Mouse (Mus musculus) neural tube, embryonic 15.5 days (tissue): ENCODE measurements around the gene Atraid. TPM values are rescaled to one million over a fixed set of nuclear protein-coding genes. Genes with fewer than 3 reads are reported as not detected.

Experiments
- polyA plus RNA-seq: library from polyadenylated mRNA; unstranded; fragments of >200 nt; fragmentation: Nextera tagmentation; extraction: Ambion mirVana; gene quantifications from 2 replicates; pipeline ENCODE4 v1.2.1, GENCODE M21; 2015

Gene Atraid
- polyA plus RNA-seq, 1 experiment from 2014 or later, result 179 TPM

Other genes with a start within 250 kb of the Atraid start
- 135 and 164 TPM in 2 replicates for gene Mapre3, start 233.7 kb upstream of the Atraid start, polyA plus RNA-seq
- 69.9 and 71.2 TPM in 2 replicates for gene Tmem214, start 180.3 kb upstream of the Atraid start, polyA plus RNA-seq
- 18.9 and 21.1 TPM in 2 replicates for gene Agbl5, start 159.6 kb upstream of the Atraid start, polyA plus RNA-seq
- gene Ost4, start 140.5 kb upstream of the Atraid start, polyA plus RNA-seq, result 244 and 282 TPM in 2 replicates
- gene Emilin1, start 134.9 kb upstream of the Atraid start, polyA plus RNA-seq, result 24.5 and 52.1 TPM in 2 replicates
- 12.7 and 17.0 TPM in 2 replicates for gene Khk, start 126.9 kb upstream of the Atraid start, polyA plus RNA-seq
- gene Cgref1, start 102.7 kb upstream of the Atraid start, polyA plus RNA-seq, result 68.9 and 80.2 TPM in 2 replicates
- 124 and 125 TPM in 2 replicates for gene Preb, start 88.0 kb upstream of the Atraid start, polyA plus RNA-seq
- 0.13 TPM in 1 of 2 replicates, not detected in the other for gene Tcf23, start 79.7 kb upstream of the Atraid start, polyA plus RNA-seq
- gene Slc5a6, start 612 bp downstream of the Atraid start, polyA plus RNA-seq, result 16.7 and 17.8 TPM in 2 replicates
- gene Cad, start 6.5 kb downstream of the Atraid start, polyA plus RNA-seq, result 11.6 and 13.5 TPM in 2 replicates
- not detected in 2 replicates for gene Dnajc5g, start 58.0 kb downstream of the Atraid start, polyA plus RNA-seq
- gene Slc30a3, start 59.9 kb downstream of the Atraid start, polyA plus RNA-seq, result 44.9 and 55.5 TPM in 2 replicates
- gene Trim54, start 68.4 kb downstream of the Atraid start, polyA plus RNA-seq, result 0.33 and 1.5 TPM in 2 replicates
- gene Ucn, start 90.5 kb downstream of the Atraid start, polyA plus RNA-seq, result 0.41 TPM in 1 of 2 replicates, not detected in the other
- 57.4 and 58.0 TPM in 2 replicates for gene Mpv17, start 105.9 kb downstream of the Atraid start, polyA plus RNA-seq
- gene Gm29609, start 131.6 kb downstream of the Atraid start, polyA plus RNA-seq, result 1.5 and 1.9 TPM in 2 replicates
- gene Gtf3c2, start 131.8 kb downstream of the Atraid start, polyA plus RNA-seq, result 54.0 and 61.9 TPM in 2 replicates
- 111 and 120 TPM in 2 replicates for gene Snx17, start 144.9 kb downstream of the Atraid start, polyA plus RNA-seq
- gene Eif2b4, start 145.1 kb downstream of the Atraid start, polyA plus RNA-seq, result 86.8 and 90.4 TPM in 2 replicates
- gene Zfp513, start 154.0 kb downstream of the Atraid start, polyA plus RNA-seq, result 14.2 and 14.9 TPM in 2 replicates
- 167 and 173 TPM in 2 replicates for gene Ppm1g, start 172.4 kb downstream of the Atraid start, polyA plus RNA-seq
- 166 and 168 TPM in 2 replicates for gene Nrbp1, start 192.6 kb downstream of the Atraid start, polyA plus RNA-seq
- gene Gm9970, start 192.9 kb downstream of the Atraid start, polyA plus RNA-seq, result 0.36 and 0.51 TPM in 2 replicates
- gene Krtcap3, start 203.4 kb downstream of the Atraid start, polyA plus RNA-seq, result 3.0 and 11.2 TPM in 2 replicates
- gene Ift172, start 242.8 kb downstream of the Atraid start, polyA plus RNA-seq, result 28.9 and 30.4 TPM in 2 replicates
- 102 and 129 TPM in 2 replicates for gene Fndc4, start 247.8 kb downstream of the Atraid start, polyA plus RNA-seq
- 0.10 and 0.24 TPM in 2 replicates for gene Gckr, start 249.1 kb downstream of the Atraid start, polyA plus RNA-seq